Mouse (Mus musculus) forebrain, embryonic 13.5 days (tissue): ENCODE results near the gene Klra2. TPM values are rescaled to one million over a fixed set of nuclear protein-coding genes. Genes with fewer than 3 reads are reported as not detected.
"Not testable (repeated sequence)": the region's sequence is repeated elsewhere in the genome, so short reads cannot be mapped to it uniquely, and the experiment has no call there.

Experiments
- ATAC-seq: fragments of 200-750 bp; cut with Nextera tagmentation; 2 replicates; pipeline ENCODE4 v1.8.0; 2017
- H3K27ac ChIP-seq: fragments of 300-500 bp; sonication (generic); 2 replicates; pipeline ENCODE4 v1.5.1; 2015; ENCODE audit warnings: inconsistent platforms, mild to moderate bottlenecking, moderate library complexity
- H3K27me3 ChIP-seq: fragments of 300-500 bp; sonication (generic); 2 replicates; pipeline ENCODE4 v1.6.1; 2015; ENCODE audit warnings: mild to moderate bottlenecking, inconsistent platforms
- H3K36me3 ChIP-seq: fragments of 300-500 bp; sonication (generic); 2 replicates; pipeline ENCODE4 v1.6.1; 2015; ENCODE audit warnings: mild to moderate bottlenecking, inconsistent platforms; ENCODE audit not compliant: poor library complexity, severe bottlenecking
- H3K4me1 ChIP-seq: fragments of 300-500 bp; sonication (generic); 2 replicates; pipeline ENCODE4 v1.6.1; 2015; ENCODE audit warnings: inconsistent platforms
- H3K4me2 ChIP-seq: fragments of 300-500 bp; sonication (generic); 2 replicates; pipeline ENCODE4 v1.6.1; 2015; ENCODE audit warnings: inconsistent platforms, mild to moderate bottlenecking, moderate library complexity
- H3K4me3 ChIP-seq: fragments of 300-500 bp; sonication (generic); 2 replicates; pipeline ENCODE4 v1.5.1; 2015; ENCODE audit warnings: mild to moderate bottlenecking, inconsistent platforms
- H3K9ac ChIP-seq: fragments of 300-500 bp; sonication (generic); 2 replicates; pipeline ENCODE4 v1.6.1; 2015; ENCODE audit warnings: mild to moderate bottlenecking, inconsistent platforms
- H3K9me3 ChIP-seq: fragments of 300-500 bp; sonication (generic); replicated peaks from 2 replicates; pipeline ENCODE4 v1.6.1; 2016; ENCODE audit warnings: inconsistent platforms
- WGBS: fragments of 180-500 bp; shearing (Covaris S2); methylation state at CpG from one replicate; pipeline ENCODE4 v1.1.7; 2015; 5-methylcytosine and 5-hydroxymethylcytosine counted together
- polyA plus RNA-seq: library from polyadenylated mRNA; unstranded; fragments of >200 nt; fragmentation: Nextera tagmentation; extraction: Ambion mirVana; gene quantifications from 2 replicates; pipeline ENCODE4 v1.2.1, GENCODE M21; 2015

Gene Klra2
- not detected in 2 replicates for polyA plus RNA-seq

DNA sequence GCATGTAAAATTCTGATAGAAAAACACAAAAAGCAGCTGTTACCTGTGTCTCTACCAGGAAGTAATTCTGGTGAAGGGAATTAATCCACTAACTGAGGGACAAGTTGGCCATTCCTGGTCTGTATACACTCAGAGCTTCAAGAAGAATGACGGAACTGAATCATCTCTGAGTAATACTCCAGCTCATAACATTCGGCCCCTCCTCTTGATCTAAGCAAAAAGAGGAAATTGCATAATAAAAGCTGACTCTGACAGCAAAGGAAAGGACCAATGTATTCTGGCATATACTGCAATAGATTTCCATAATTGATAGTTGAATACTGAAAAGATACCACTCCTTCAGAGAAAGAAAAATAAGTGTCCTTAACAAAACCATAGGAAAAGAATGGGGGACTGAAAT, at the start of gene Klra2:
Klra2 (minus strand) TSS at position 157 of the 400 bp plus-strand sequence.
- Histone ChIP-seq H3K4me1 (no peaks in the 10 kb centered on the region), H3K4me2 (no peak within 1 kb of the TSS), H3K9ac (no peak within 1 kb of the TSS), H3K27me3 (no peaks in the 10 kb centered on the region), H3K27ac (no peak within 1 kb of the TSS), H3K4me3 (no peak within 1 kb of the TSS), H3K9me3 (peaks cover 8% of the 10 kb centered on the region; the same call in 1 of the 2 replicates), H3K36me3 (no peaks in the 10 kb centered on the region)
- ATAC-seq: no peak
- WGBS: 87% methylated on average over 2 of the region's 2 CpGs

GRCm38 (mm10) chr6:131294435-131295112, 47.4 kb upstream of the Klra2 start:
- H3K4me1 ChIP-seq: peaks cover 10% of the 10 kb centered on the region
- H3K9me3 ChIP-seq: no peaks in the 10 kb centered on the region
- H3K4me2 ChIP-seq: no peak overlapping the region
- H3K36me3 ChIP-seq: no peaks in the 10 kb centered on the region
- H3K9ac ChIP-seq: no peak overlapping the region
- H3K27me3 ChIP-seq: no peaks in the 10 kb centered on the region
- WGBS: 86% methylated on average over 5 of the region's 5 CpGs
- no peak overlapping the region for H3K4me3 ChIP-seq
- no peak for ATAC-seq
- no peak overlapping the region for H3K27ac ChIP-seq

GRCm38 (mm10) chr6:131293916-131294315, 46.8 kb upstream of the Klra2 start:
- WGBS: 92% methylated on average over 5 of the region's 5 CpGs
- no peak for ATAC-seq
- Histone ChIP-seq H3K4me1 (peaks cover 10% of the 10 kb centered on the region), H3K9me3 (no peaks in the 10 kb centered on the region), H3K36me3 (no peaks in the 10 kb centered on the region), H3K4me2 (no peak overlapping the region), H3K27me3 (no peaks in the 10 kb centered on the region), H3K27ac (no peak overlapping the region), H3K9ac (no peak overlapping the region), H3K4me3 (no peak overlapping the region)

DNA sequence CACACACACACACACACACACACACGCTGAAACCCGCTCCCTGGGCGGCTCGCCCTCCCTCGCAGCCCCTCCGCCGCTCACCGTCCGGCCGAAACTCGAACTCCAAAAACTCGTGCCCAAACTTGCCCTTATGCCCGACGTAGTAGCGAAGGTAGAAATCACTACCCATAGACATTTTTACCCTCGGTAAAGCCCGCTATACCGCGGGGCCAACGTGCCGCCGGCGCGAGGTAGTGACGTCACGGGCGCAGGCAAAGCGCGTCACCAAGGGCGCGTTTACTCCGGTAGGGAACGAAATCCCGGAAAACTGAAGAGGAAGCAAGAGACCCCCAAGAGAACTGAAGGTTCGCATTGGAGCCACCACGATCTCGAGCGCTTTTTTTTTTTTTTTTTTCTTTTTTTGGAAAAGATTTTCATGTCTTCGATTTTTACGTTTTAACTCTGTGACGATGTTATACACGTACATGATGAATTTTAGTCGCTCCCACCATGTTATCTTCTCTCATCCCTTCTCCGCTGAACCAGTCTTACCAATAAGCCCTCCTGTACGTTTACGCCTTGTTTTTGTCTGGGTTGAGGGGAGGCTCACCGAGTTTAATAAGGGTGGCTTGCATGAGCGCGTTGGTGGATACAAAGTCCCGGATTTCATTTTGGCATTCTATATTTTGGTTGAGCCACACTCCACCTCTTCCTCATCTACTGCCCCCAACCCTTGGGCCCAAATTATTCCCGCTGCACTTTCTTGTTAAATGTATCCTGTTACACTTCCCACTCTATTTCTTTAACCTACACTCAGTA, 46.0 kb upstream of the Klra2 start, which contains the start of gene Magohb:
Magohb (minus strand) TSS at position 254 of the 798 bp plus-strand sequence.
- H3K9me3 ChIP-seq: no peaks in the 10 kb centered on the region
- H3K4me3 ChIP-seq: peak within 1 kb of the TSS; percentile 58
- under 1% methylated on average over 50 of the region's 51 CpGs for WGBS
- H3K9ac ChIP-seq: peak within 1 kb of the TSS; percentile 74
- H3K4me2 ChIP-seq: peak within 1 kb of the TSS; percentile 64
- H3K36me3 ChIP-seq: peaks cover 2% of the 10 kb centered on the region
- no peaks in the 10 kb centered on the region for H3K27me3 ChIP-seq
- no peak within 1 kb of the TSS for H3K27ac ChIP-seq
- ATAC-seq: peak; percentile 91
- H3K4me1 ChIP-seq: peaks cover 10% of the 10 kb centered on the region

- Histone ChIP-seq H3K4me1 (peaks cover 10% of the 10 kb centered on the region), H3K4me2 (peak overlapping the region; percentile 64), H3K27ac (no peak overlapping the region), H3K4me3 (peak overlapping the region; percentile 58), H3K9ac (peak overlapping the region; percentile 74), H3K9me3 (no peaks in the 10 kb centered on the region), H3K27me3 (no peaks in the 10 kb centered on the region), H3K36me3 (peaks cover 8% of the 10 kb centered on the region)
- ATAC-seq: peak; percentile 19
- WGBS: 27% methylated on average over 10 of the region's 10 CpGs
Measured at GRCm38 (mm10) chr6:131292276-131292990, 45.3 kb upstream of the Klra2 start.

DNA sequence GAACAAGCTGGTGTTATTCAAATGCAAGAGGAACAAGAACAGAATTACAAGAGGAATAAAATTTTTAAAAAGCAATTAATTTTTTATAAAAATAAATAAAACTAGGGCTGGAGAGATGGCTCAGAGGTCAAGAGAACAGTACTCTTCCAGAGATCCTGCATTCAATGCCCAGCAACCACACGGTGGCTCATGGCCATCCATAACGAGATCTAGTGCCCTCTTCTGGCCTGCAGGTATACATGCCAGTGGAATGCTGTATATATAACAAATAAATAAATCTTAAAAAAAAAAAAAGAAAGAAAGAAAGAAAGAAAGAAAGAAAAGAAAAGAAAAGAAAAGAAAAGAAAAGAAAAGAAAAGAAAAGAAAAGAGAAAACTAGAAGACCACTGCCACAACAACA, 43.3 kb upstream of the Klra2 start:
- no peak for ATAC-seq
- Histone ChIP-seq H3K4me3 (no peak overlapping the region), H3K27ac (no peak overlapping the region), H3K4me1 (peaks cover 10% of the 10 kb centered on the region), H3K27me3 (no peaks in the 10 kb centered on the region), H3K36me3 (peaks cover 8% of the 10 kb centered on the region), H3K4me2 (no peak overlapping the region), H3K9me3 (no peaks in the 10 kb centered on the region), H3K9ac (no peak overlapping the region)
- 15% methylated on average over 2 of the region's 2 CpGs for WGBS

- WGBS: 95% methylated on average over 2 of the region's 2 CpGs
- H3K4me2 ChIP-seq, H3K27me3 ChIP-seq, H3K9me3 ChIP-seq, H3K4me1 ChIP-seq, H3K9ac ChIP-seq, ATAC-seq, H3K27ac ChIP-seq, H3K4me3 ChIP-seq: not testable (repeated sequence)
- peaks cover 23% of the 10 kb centered on the region for H3K36me3 ChIP-seq
Measured at GRCm38 (mm10) chr6:131278160-131278559, 31.0 kb upstream of the Klra2 start.

GRCm38 (mm10) chr6:131276659-131277058, 29.5 kb upstream of the Klra2 start:
- Histone ChIP-seq H3K4me2 (no peak overlapping the region), H3K4me1 (no peaks in the 10 kb centered on the region), H3K36me3 (peaks cover 8% of the 10 kb centered on the region; the same call in 1 of the 2 replicates), H3K27ac (no peak overlapping the region), H3K9me3 (no peaks in the 10 kb centered on the region), H3K9ac (no peak overlapping the region), H3K27me3 (no peaks in the 10 kb centered on the region), H3K4me3 (no peak overlapping the region)
- no peak for ATAC-seq
- WGBS: 91% methylated on average over 4 of the region's 4 CpGs

- no peak overlapping the region for H3K4me3 ChIP-seq
- no peaks in the 10 kb centered on the region for H3K4me1 ChIP-seq
- H3K9me3 ChIP-seq: no peaks in the 10 kb centered on the region
- H3K4me2 ChIP-seq: no peak overlapping the region
- WGBS: 89% methylated on average over 1 of the region's 1 CpGs
- no peaks in the 10 kb centered on the region for H3K27me3 ChIP-seq
- peaks cover under 1% of the 10 kb centered on the region; the same call in 1 of the 2 replicates for H3K36me3 ChIP-seq
- no peak for ATAC-seq
- no peak overlapping the region for H3K27ac ChIP-seq
- H3K9ac ChIP-seq: no peak overlapping the region
Measured at GRCm38 (mm10) chr6:131272311-131272710, 25.1 kb upstream of the Klra2 start.

DNA sequence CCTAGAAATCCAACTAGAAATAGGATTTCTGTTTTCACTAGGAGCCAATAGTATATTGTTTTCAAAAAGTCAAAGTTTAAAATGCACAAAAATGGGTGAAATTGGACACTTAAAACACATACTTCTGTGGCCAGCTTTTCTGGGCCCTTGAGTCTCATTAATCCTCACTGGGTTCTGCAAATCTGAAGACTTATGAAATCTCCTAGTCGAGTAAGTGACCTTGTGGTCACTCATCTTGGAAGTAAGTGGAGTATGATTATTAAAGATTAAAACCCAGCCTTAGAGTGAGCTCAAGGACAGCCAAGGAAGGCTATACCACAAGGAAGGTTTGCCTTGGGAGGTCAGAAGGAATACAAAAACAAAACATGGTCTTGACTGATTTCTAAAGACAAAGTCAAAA, 23.1 kb upstream of the Klra2 start:
- no peak overlapping the region for H3K9ac ChIP-seq
- H3K36me3 ChIP-seq: no peaks in the 10 kb centered on the region
- no peaks in the 10 kb centered on the region for H3K9me3 ChIP-seq
- H3K27ac ChIP-seq: no peak overlapping the region
- no peak overlapping the region for H3K4me2 ChIP-seq
- WGBS: 80% methylated on average over 1 of the region's 1 CpGs
- H3K4me1 ChIP-seq: no peaks in the 10 kb centered on the region
- no peak for ATAC-seq
- no peak overlapping the region for H3K4me3 ChIP-seq
- no peaks in the 10 kb centered on the region for H3K27me3 ChIP-seq

DNA sequence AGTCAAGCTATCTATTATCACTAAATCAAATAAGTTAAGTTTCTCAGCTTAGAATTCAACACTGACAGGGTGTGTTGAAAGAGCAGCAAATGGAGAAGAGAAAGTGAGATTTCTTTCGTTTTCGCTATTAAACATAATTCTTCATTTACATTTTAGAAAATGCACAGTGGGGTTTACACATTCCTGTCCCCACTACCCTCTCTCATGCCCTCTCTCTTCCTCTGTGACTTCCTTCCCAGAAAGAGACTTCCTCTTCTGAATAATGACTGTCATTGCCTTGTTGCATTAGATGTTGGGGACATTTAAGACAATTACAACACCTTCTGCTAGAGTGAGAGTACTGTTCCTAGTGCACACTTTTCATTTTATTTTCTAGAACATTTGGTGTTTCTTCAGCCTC, 22.4 kb upstream of the Klra2 start:
- Histone ChIP-seq H3K4me1 (no peaks in the 10 kb centered on the region), H3K4me3 (no peak overlapping the region), H3K9ac (no peak overlapping the region), H3K36me3 (no peaks in the 10 kb centered on the region), H3K9me3 (no peaks in the 10 kb centered on the region), H3K4me2 (no peak overlapping the region), H3K27me3 (no peaks in the 10 kb centered on the region), H3K27ac (no peak overlapping the region)
- WGBS: 99% methylated on average over 2 of the region's 2 CpGs
- ATAC-seq: no peak

GRCm38 (mm10) chr6:131264175-131264574, 17.0 kb upstream of the Klra2 start:
- Histone ChIP-seq H3K9me3 (peaks cover 4% of the 10 kb centered on the region; the same call in 1 of the 2 replicates), H3K27me3 (no peaks in the 10 kb centered on the region), H3K36me3 (no peaks in the 10 kb centered on the region), H3K27ac (no peak overlapping the region), H3K4me2 (no peak overlapping the region), H3K4me1 (no peaks in the 10 kb centered on the region), H3K9ac (no peak overlapping the region), H3K4me3 (no peak overlapping the region)
- 93% methylated on average over 5 of the region's 5 CpGs for WGBS
- ATAC-seq: no peak
